ENCODE assay signal across 24 mouse cellular contexts in genomic region chr6:48636515-48636914, GRCm38 (mm10). TPM values are rescaled to one million over a fixed set of nuclear protein-coding genes. Genes with fewer than 3 reads are reported as not detected.
DNase-seq lines count a peak whose midpoint lies in the region; ATAC-seq lines count a peak whose summit lies in the region.
"Had no signal": no experiment of that assay in that cellular context is flagged by ENCODE, and none has a peak within 500 bp of the region (broad histone marks: within the 10 kb centered on the region; RNA-seq: fewer than 3 reads in every experiment).

No protein-coding gene starts in this region.

- H3K4me1 ChIP-seq in heart, embryonic 10.5 days = peaks cover 10% of the 10 kb centered on the region
- peaks cover 9 to 11% of the 10 kb centered on the region in 2 experiments for H3K4me1 ChIP-seq in heart, embryonic 14.5 days (ENCODE audit: control insufficient read depth in 2 of 2, insufficient read depth in 2 of 2, low read length in 2 of 2)
- H3K4me1 ChIP-seq: hindbrain, embryonic 15.5 days; liver, embryonic 15.5 days; neural tube, embryonic 12.5 days had no signal

- peaks cover 17% of the 10 kb centered on the region; the same call in 1 of the 2 replicates for H3K27me3 ChIP-seq in heart, embryonic 10.5 days (ENCODE audit: insufficient read depth, poor library complexity, severe bottlenecking)
- H3K27me3 ChIP-seq in heart, embryonic 14.5 days (ENCODE audit: control insufficient read depth, insufficient read depth, low read length) = no peaks in the 10 kb centered on the region
- H3K27me3 ChIP-seq: hindbrain, embryonic 15.5 days; liver, embryonic 15.5 days; neural tube, embryonic 12.5 days had no signal

- no peak for ATAC-seq in heart, embryonic 14.5 days (ENCODE audit: insufficient number of reproducible peaks, insufficient read depth, low FRiP score, low read depth)
- ATAC-seq in monocyte, adult 5-6 weeks (replicated peaks; ENCODE audit: insufficient number of reproducible peaks, low FRiP score, low TSS enrichment, poor library complexity, severe bottlenecking) = no peak

- H3K9ac ChIP-seq in heart, embryonic 14.5 days (ENCODE audit: low read length) = 0 out of 2 replicates have a peak overlapping the region, but pooled peaks have one; percentile 6
- H3K9ac ChIP-seq: hindbrain, embryonic 15.5 days; liver, embryonic 15.5 days; neural tube, embryonic 12.5 days had no signal

- H3K4me2 ChIP-seq in heart, embryonic 14.5 days (ENCODE audit: low read length) = peak overlapping the region; percentile 28
- H3K4me2 ChIP-seq: hindbrain, embryonic 15.5 days; liver, embryonic 15.5 days; neural tube, embryonic 12.5 days had no signal

- no peaks in the 10 kb centered on the region for H3K9me3 ChIP-seq in heart, embryonic 10.5 days
- H3K9me3 ChIP-seq in heart, embryonic 14.5 days (ENCODE audit: control insufficient read depth, low read length) = no peaks in the 10 kb centered on the region
- H3K9me3 ChIP-seq: hindbrain, embryonic 15.5 days; liver, embryonic 15.5 days; neural tube, embryonic 12.5 days had no signal

- no peak overlapping the region for H3K27ac ChIP-seq in heart, embryonic 10.5 days
- H3K27ac ChIP-seq in heart, embryonic 14.5 days (replicated peaks in 1 of 2; ENCODE audit: control insufficient read depth in 1 of 2, insufficient read depth in 1 of 2, low read depth in 2 of 2, low read length in 2 of 2) = 0 out of 4 replicates have a peak overlapping the region, but pooled peaks have one; percentile 12 to 14
- H3K27ac ChIP-seq: gastrocnemius, adult 2 months; hindbrain, embryonic 15.5 days; left cerebral cortex, adult 2 months; liver, embryonic 15.5 days; neural tube, embryonic 12.5 days; stomach, postnatal 0 days had no signal

- DNase-seq in heart, adult 11 months = peak; percentile 94
- no peak for DNase-seq in heart, embryonic 10.5 days (ENCODE audit: low spot score)
- DNase-seq in testis, postnatal 10 days (ENCODE audit: low spot score) = peak; percentile 23
- DNase-seq in testis, postnatal 14 days (ENCODE audit: low spot score) = no peak
- DNase-seq in spleen, postnatal 10 days (ENCODE audit: low spot score in 2 of 2) = no peak
- DNase-seq in urinary bladder, postnatal 14 days (ENCODE audit: low spot score) = no peak
- DNase-seq: adrenal gland, postnatal 10 days; cerebellum, adult 2 months; gastrocnemius, adult 2 months; kidney, adult 18-20 months; kidney, postnatal 10 days; lung, postnatal 10 days; right cerebral cortex, postnatal 14 days; thymus, postnatal 36 days had no signal

- no peaks in the 10 kb centered on the region for H3K36me3 ChIP-seq in heart, embryonic 10.5 days
- no peaks in the 10 kb centered on the region for H3K36me3 ChIP-seq in heart, embryonic 14.5 days (ENCODE audit: control insufficient read depth, insufficient read depth, low read length)
- H3K36me3 ChIP-seq: hindbrain, embryonic 15.5 days; liver, embryonic 15.5 days; neural tube, embryonic 12.5 days had no signal

- H3K4me3 ChIP-seq in heart, embryonic 10.5 days = no peak overlapping the region
- H3K4me3 ChIP-seq in heart, embryonic 14.5 days (ENCODE audit: control insufficient read depth in 1 of 2, insufficient read depth in 1 of 2, low read depth in 1 of 2, low read length in 2 of 2) = no peak overlapping the region
- H3K4me3 ChIP-seq: gastrocnemius, adult 2 months; hindbrain, embryonic 15.5 days; left cerebral cortex, adult 2 months; liver, embryonic 15.5 days; neural tube, embryonic 12.5 days had no signal

- WGBS in heart, embryonic 10.5 days = 37% methylated on average over 6 of the region's 6 CpGs
- 19% methylated on average over 6 of the region's 6 CpGs for WGBS in heart, embryonic 14.5 days

RNA-seq across cellular contexts. Expression of gene AI854703, which starts 10.0 kb away (rescaled TPM):
- 0.90 and 1.6 TPM in 2 replicates for polyA plus RNA-seq in heart, embryonic 10.5 days (2016; fragmentation: Nextera tagmentation; extraction: Ambion mirVana)
- 0.82 and 1.1 TPM in 2 replicates for polyA plus RNA-seq in heart, embryonic 14.5 days (2014; fragmentation: Nextera tagmentation; extraction: Ambion mirVana)
- 0.19 to 0.21 TPM in 2 of 3 replicates, not detected in the other for total RNA-seq in monocyte, adult 5-6 weeks (2017)

RNA-seq across cellular contexts. Expression of gene Gimap8, which starts 10.5 kb away (rescaled TPM):
- 0.70 and 0.87 TPM in 2 replicates for polyA plus RNA-seq in heart, embryonic 10.5 days (2016; fragmentation: Nextera tagmentation; extraction: Ambion mirVana)
- polyA plus RNA-seq in heart, embryonic 14.5 days (2014; fragmentation: Nextera tagmentation; extraction: Ambion mirVana) = 0.85 and 1.2 TPM in 2 replicates
- 132 to 417 TPM (median 134 TPM) in 3 replicates for total RNA-seq in monocyte, adult 5-6 weeks (2017)

RNA-seq across cellular contexts. Expression of gene Zfp775, which starts 34.7 kb away (rescaled TPM):
- 7.7 and 8.9 TPM in 2 replicates for polyA plus RNA-seq in heart, embryonic 10.5 days (2016; fragmentation: Nextera tagmentation; extraction: Ambion mirVana)
- 5.4 and 6.3 TPM in 2 replicates for polyA plus RNA-seq in heart, embryonic 14.5 days (2014; fragmentation: Nextera tagmentation; extraction: Ambion mirVana)
- 2.6 to 2.8 TPM (median 2.6 TPM) in 3 replicates for total RNA-seq in monocyte, adult 5-6 weeks (2017)

RNA-seq across cellular contexts. Expression of gene Gimap9, which starts 39.4 kb away (rescaled TPM):
- 7.4 and 8.7 TPM in 2 replicates for polyA plus RNA-seq in heart, embryonic 10.5 days (2016; fragmentation: Nextera tagmentation; extraction: Ambion mirVana)
- 5.8 and 6.3 TPM in 2 replicates for polyA plus RNA-seq in heart, embryonic 14.5 days (2014; fragmentation: Nextera tagmentation; extraction: Ambion mirVana)
- 104 to 288 TPM (median 141 TPM) in 3 replicates for total RNA-seq in monocyte, adult 5-6 weeks (2017)

RNA-seq across cellular contexts. Expression of gene Gm44965, which starts 42.8 kb away (rescaled TPM):
- polyA plus RNA-seq in heart, embryonic 10.5 days (2016; fragmentation: Nextera tagmentation; extraction: Ambion mirVana) = 0.49 TPM in 1 of 2 replicates, not detected in the other
- polyA plus RNA-seq in heart, embryonic 14.5 days (2014; fragmentation: Nextera tagmentation; extraction: Ambion mirVana) = 0.84 TPM in 1 of 2 replicates, not detected in the other
- total RNA-seq in monocyte, adult 5-6 weeks (2017) = 7.7 TPM in 1 of 3 replicates, not detected in the others
- total RNA-seq: gastrocnemius, adult 2 months; granulocyte monocyte progenitor cell, adult 5-6 weeks; left cerebral cortex, adult 2 months; megakaryocyte-erythroid progenitor cell, adult 5-6 weeks had no signal
- polyA plus RNA-seq: cerebellum, adult 2 months; limb, embryonic 11.5 days; liver, embryonic 15.5 days; neural tube, embryonic 12.5 days; stomach, postnatal 0 days had no signal

Comparison
In these comparisons a context has a peak if more than half of its experiments do, and no peak if none do; other contexts are left out.
1. DNase-seq: peak in heart, adult 11 months (single experiment) and testis, postnatal 10 days (single experiment); none in heart, embryonic 10.5 days (single experiment), testis, postnatal 14 days (single experiment), spleen, postnatal 10 days (0 of 2) and urinary bladder, postnatal 14 days (single experiment).